Mouse (Mus musculus) embryonic fibroblast, embryonic 13.5 days (primary cell): ENCODE results near the gene Slc40a1.

ENCODE experiments used
- CTCF ChIP-seq: IDR thresholded peaks from 2 replicates; pipeline ENCODE4 v1.5.1; 2011; ENCODE audit warnings: mild to moderate bottlenecking, control low read depth, low read length, moderate library complexity, borderline replicate concordance; ENCODE audit not compliant: insufficient read depth
- POLR2A ChIP-seq: IDR thresholded peaks from 2 replicates; pipeline ENCODE4 v1.6.1; 2011; ENCODE audit warnings: low read depth, mild to moderate bottlenecking, control low read depth, low read length, moderate library complexity

GRCm38 (mm10) chr1:45948988-45949387 is 22.7 kb upstream of the Slc40a1 start:
- TF ChIP-seq POLR2A (no peak), CTCF (no peak)
